Mouse (Mus musculus): ENCODE results near the gene Gm10382. TPM values are rescaled to one million over a fixed set of nuclear protein-coding genes. Genes with fewer than 3 reads are reported as not detected.

The Gm10382 gene
- polyA plus RNA-seq (2012; rRNA removed) = 0.28 and 0.62 TPM in 2 replicates

GRCm38 (mm10) chr5:125389131-125389578 lies at the start of gene Gm10382:
Gm10382 (plus strand) TSS chr5:125389322.

GRCm38 (mm10) chr5:125340547-125341262 lies 48.4 kb upstream of the Gm10382 start, which contains the start of gene Scarb1:
Scarb1 (minus strand) TSS chr5:125341094.

GRCm38 (mm10) chr5:125389579-125390441 lies 688 bp downstream of the Gm10382 start, which contains the start of gene Ubc:
Ubc (minus strand) TSS chr5:125390202.

GRCm38 (mm10) chr5:125433793-125434337 lies 44.7 kb downstream of the Gm10382 start, which contains the start of gene Dhx37:
Dhx37 (minus strand) TSS chr5:125434121.

Other genes with a start within 250 kb of the Gm10382 start
- 44.9 and 51.2 TPM in 2 replicates for gene Ncor2, start 210.1 kb upstream of the Gm10382 start, polyA plus RNA-seq (2012; rRNA removed)
- 32.8 and 36.0 TPM in 2 replicates for gene Scarb1, start 48.2 kb upstream of the Gm10382 start, polyA plus RNA-seq (2012; rRNA removed)
- 300 and 301 TPM in 2 replicates for gene Ubc, start 880 bp downstream of the Gm10382 start, polyA plus RNA-seq (2012; rRNA removed)
- gene Dhx37, start 44.8 kb downstream of the Gm10382 start, polyA plus RNA-seq (2012; rRNA removed) = 10.0 and 10.3 TPM in 2 replicates
- 5.7 and 8.6 TPM in 2 replicates for gene Bri3bp, start 52.2 kb downstream of the Gm10382 start, polyA plus RNA-seq (2012; rRNA removed)
- 36.6 and 39.9 TPM in 2 replicates for gene Aacs, start 86.5 kb downstream of the Gm10382 start, polyA plus RNA-seq (2012; rRNA removed)
- gene Tmem132b, start 142.5 kb downstream of the Gm10382 start, polyA plus RNA-seq (2012; rRNA removed) = 0.03 and 0.10 TPM in 2 replicates

Data from stomach, adult 2 months (tissue).